Mouse (Mus musculus) brain, adult 2 months (tissue): ENCODE results near the gene Bfsp2.

Source experiments
- DNase-seq: peaks from one replicate; pipeline ENCODE4 v3.0.0; 2011; ENCODE audit warnings: low read depth, low spot score

Bfsp2 gene

DNA sequence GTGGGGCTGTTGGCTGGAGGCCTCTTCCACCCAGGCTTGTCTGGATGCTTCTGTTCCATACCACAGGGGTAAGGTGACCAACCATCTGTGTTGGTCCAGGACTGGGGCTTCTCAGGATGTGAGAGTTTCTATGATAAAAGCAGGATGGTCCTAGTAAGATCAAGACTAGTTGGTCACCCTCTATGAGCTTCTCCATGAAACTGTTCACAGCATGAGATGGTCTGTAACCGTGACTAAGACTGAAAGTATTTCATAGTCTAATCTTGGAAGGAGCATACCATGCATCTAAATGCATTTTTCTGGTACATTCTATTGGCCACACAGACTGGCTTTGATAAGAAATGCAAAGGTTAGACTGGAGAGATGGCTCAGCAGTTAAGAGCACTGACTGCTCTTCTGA, 96.6 kb downstream of the Bfsp2 start:
- no peak for DNase-seq

DNA sequence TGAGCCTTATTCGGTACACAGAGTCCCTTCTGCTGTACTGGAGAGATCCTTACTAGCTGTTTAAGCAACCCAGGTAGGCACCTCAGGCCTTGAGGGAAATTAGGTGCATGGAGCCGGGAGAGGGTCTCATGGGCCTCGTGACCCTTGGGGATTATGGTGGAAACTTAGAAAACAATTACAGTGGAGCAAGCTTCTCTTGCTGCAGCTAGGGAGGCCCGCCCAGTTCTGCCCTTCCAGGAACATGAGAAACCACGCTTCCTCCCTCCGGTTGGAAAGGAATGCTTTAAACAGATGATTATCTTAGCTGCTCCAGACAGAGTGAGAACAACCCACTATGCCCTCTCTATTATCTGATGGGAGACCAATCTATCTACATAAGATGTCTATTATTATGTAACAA, 97.2 kb downstream of the Bfsp2 start:
- no peak for DNase-seq

DNA sequence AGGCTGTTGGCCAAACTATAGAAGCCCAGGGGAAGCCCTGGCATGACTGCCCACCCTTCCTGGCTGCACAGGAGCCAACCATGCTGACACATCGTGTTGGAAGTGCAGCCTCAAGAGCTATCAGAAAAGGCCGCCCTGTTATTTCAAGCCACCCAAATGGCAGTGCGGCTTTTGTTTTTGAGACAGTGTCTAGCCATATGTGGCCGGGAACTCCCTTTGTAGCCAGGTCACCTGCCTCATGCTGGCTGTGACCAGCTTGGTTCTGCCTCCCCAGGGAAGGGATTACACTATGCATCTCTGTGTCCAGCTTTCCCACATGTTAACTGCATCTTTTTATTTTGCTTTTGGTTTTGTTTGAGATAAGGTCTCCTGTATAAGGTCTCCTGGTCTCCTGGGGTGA, 99.7 kb downstream of the Bfsp2 start:
- DNase-seq = no peak

DNA sequence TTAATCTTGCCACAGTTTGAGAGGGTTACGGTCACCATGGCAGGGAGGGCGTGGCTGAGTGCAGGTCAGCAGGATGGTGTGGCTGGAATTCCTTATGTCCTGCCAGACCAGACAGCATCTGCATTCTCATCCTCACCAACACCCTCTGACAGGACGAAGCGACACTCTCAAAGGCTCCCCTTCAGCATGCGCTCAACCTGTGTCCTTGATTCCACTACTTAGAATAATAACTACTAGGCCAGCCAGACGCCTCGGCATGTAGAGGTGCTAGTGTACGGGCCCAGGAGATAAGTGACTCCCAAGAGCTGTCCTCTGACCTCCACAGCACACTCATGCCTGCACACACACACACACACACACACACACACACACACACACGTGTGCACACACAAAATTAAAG, 101.0 kb downstream of the Bfsp2 start:
- DNase-seq = no peak

DNA sequence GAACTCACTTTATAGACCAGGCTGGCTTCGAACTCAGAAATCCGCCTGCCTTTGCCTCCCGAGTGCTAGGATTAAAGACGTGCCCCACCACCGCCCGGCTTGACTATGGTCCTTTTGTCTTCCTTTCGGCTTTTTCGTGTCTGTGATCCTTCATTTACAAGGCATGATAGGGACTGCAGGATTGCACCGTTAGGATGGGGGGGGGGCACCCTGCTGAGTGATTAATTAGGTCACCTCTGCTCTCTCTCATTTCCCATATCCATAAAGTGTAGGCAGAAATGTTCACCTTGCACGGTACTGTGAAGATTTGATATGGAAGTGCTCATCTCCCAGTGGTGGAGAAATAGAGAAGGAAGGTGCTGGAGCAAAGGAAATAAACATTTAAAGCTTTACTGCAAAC, 101.5 kb downstream of the Bfsp2 start:
- DNase-seq = no peak

DNA sequence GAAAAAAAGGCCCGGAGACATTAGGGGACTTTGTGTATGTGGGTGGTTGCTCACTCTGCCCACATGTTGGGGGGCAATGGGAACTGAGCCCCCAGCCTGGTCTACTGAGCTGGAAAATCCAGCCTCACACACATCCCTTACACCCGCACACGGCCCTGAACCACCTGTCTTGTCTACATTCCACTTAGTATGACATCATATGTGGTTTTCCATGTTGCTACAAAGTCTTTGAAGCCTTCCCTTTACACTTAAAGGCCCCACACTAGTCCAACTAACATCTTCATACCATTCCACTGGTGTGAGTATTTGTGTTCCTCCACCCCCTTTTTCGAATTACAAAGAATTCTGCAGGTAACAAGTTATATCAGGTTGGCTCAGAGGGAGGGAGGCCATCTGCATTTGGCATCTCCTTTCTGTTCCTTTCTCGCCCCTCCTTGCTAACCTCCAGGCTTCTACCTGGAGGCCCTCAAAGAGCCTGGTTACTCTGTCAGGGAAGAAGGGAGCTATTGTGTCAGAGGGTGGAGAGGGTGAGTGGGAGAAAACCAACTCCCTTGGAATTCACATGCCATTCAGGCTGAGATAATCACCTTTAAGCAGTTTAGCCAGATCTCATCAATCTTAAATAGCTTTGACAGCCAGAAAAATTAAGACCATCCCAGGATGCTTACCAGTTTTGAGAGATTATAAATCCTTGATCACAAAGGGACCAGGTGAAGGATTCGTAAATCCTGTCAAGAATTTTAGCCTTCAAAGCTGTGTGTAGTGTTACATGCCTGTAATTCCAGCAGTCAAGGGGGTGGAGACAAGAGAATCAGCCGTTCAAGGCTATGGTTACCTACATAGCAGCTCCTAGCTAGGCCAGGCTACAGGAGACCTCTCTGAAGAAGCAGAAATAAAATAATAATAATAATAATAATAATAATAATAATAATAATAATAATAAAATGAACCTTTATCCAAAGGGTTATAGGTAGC, 103.6 kb downstream of the Bfsp2 start:
- no peak for DNase-seq
